Mouse (Mus musculus): ENCODE data around the gene Comt. TPM values are rescaled to one million over a fixed set of nuclear protein-coding genes. Genes with fewer than 3 reads are reported as not detected.

Gene Comt
- total RNA-seq (2023), result 10 to 100 TPM; 34.6 to 39.1 TPM

DNA sequence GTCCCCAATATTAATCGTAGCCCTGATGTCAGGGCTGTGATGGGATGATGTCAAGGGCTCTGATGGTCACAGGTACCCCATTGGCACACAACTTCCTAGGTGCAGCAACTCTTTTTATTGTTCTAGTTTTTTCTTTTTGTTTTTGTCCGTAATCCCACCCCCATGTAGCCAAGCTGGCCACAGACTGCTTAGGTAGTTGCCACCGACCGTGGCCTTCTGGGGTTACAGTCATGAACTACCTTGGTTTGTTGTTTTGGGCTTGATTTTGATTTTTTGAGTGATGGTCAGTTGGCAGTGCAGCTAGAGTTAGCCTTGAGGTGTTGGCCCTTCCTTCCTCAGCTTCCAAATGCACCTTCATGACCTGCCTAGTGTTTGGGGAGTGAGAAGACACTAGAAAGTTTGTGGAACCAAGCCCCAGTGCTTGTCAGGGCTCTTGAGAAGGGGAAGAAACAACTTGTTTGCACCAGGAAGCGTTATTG is at the start of gene Comt:
Comt (minus strand) TSS at position 51 of the 479 bp plus-strand sequence.

DNA sequence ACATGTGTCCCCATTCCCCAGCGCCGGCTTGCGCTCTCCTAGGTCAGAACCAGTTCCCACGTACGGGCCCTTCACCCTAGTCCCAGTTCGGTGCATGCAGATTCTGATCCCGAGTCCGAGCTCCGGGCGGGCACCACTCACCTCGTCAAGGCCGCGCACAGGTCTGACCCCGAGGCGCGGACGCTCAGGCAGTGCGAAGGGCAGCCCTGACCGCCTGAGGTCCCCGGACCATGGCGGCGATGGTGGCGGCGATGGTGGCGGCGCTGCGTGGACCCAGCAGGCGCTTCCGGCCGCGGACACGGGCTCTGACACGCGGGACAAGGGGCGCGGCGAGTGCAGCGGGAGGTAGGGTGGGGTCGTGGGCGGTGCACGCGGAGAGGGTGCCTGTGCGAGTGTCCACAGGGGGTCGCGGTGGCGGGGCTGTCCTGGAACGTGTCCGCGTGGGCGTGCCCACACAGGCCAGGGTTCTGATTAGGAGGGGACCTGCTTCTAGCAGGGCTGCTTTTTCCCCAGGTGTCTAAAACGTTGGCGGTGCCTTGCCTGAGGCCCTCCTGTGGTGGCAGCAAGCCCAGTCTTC is 349 bp downstream of the Comt start, which contains the start of gene Txnrd2:
Txnrd2 (plus strand) TSS at position 170 of the 577 bp plus-strand sequence.

Other genes starting within 250 kb of the Comt start
- not detected for gene Ccdc188, start 209.0 kb downstream of the Comt start, total RNA-seq (2023)
- 1 to 10 TPM; 3.3 to 4.4 TPM for gene Zdhhc8, start 191.7 kb downstream of the Comt start, total RNA-seq (2023)
- 10 to 100 TPM; 40.0 to 45.6 TPM for gene Trmt2a, start 178.2 kb downstream of the Comt start, total RNA-seq (2023)
- gene Ranbp1, start 178.1 kb downstream of the Comt start, total RNA-seq (2023), result 10 to 100 TPM; 71.8 to 79.3 TPM
- gene Gm49776, start 168.5 kb downstream of the Comt start, total RNA-seq (2023), result not detected
- gene Dgcr8, start 137.6 kb downstream of the Comt start, total RNA-seq (2023), result 10 to 100 TPM; 28.9 to 32.0 TPM
- 10 to 100 TPM; 24.6 to 29.5 TPM for gene Tango2, start 78.7 kb downstream of the Comt start, total RNA-seq (2023)
- gene Arvcf, start 78.7 kb downstream of the Comt start, total RNA-seq (2023), result 1 to 10 TPM; 6.7 to 7.6 TPM
- gene Txnrd2, start 468 bp downstream of the Comt start, total RNA-seq (2023), result 10 to 100 TPM; 12.7 to 17.6 TPM
- 1 to 10 TPM; 1.1 to 3.9 TPM for gene Gnb1l, start 71.9 kb upstream of the Comt start, total RNA-seq (2023)
- gene Rtl10, start 72.0 kb upstream of the Comt start, total RNA-seq (2023), result 1 to 10 TPM; 1.3 to 2.1 TPM
- not detected for gene Tbx1, start 163.8 kb upstream of the Comt start, total RNA-seq (2023)
- gene Gp1bb, start 195.6 kb upstream of the Comt start, total RNA-seq (2023), result under 1 TPM in 1 of 2 experiments, not detected in 1; 0.85 TPM
- gene Gm49601, start 199.6 kb upstream of the Comt start, total RNA-seq (2023), result 10 to 100 TPM; 62.3 to 64.3 TPM
- gene Sept5, start 203.1 kb upstream of the Comt start, total RNA-seq (2023), result 100 to 1,000 TPM; 177 to 200 TPM